Mouse (Mus musculus) c-Kit-positive CD71-negative TER-119-negative erythroid progenitor cells, embryonic 14.5 days (primary cell): ENCODE data around the gene Cdc14a.

ENCODE experiments used
- DNase-seq: peaks from one replicate; pipeline ENCODE4 v3.0.0-alpha.2; 2013; ENCODE audit warnings: low read depth

Cdc14a gene

GRCm38 (mm10) chr3:116414451-116414860 is 9.4 kb downstream of the Cdc14a start:
- no peak for DNase-seq

DNA sequence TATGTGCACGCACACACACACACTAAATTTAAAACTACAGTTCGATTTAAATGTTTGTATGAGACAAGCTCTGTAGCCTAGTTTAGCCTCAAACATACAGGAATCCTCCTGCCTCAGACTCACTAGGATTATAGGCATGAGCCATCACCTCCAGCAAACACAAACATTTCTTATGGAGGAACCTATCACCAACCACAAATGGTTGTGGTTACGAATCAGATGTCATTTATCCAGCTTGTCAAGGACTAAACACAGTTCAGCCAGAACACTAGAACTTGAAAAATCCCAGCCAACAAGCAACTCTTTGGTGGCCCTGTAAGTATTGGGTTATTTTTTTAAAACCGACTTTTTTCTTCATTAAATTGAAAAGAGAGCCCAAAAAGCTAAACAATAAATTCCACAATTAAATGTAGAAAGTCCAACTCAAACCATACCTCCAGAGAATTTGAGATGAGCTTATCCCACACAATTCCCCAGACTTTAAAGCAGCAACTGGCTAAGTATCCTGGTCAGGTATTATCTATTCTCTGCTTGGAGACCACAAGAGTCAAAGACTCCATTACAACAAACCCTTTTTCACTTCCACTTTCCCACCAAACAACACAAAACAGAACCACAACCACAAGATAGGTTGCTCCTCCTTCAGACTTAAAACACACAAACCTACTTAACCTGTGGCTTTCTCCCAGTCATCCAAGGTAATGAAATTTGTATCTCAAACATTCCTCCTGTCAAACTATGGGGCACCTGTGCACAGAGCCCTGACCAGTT is 10.7 kb downstream of the Cdc14a start:
- DNase-seq: no peak

- no peak for DNase-seq
These were observed 13.8 kb downstream of the Cdc14a start for GRCm38 (mm10) chr3:116410051-116410450.

DNA sequence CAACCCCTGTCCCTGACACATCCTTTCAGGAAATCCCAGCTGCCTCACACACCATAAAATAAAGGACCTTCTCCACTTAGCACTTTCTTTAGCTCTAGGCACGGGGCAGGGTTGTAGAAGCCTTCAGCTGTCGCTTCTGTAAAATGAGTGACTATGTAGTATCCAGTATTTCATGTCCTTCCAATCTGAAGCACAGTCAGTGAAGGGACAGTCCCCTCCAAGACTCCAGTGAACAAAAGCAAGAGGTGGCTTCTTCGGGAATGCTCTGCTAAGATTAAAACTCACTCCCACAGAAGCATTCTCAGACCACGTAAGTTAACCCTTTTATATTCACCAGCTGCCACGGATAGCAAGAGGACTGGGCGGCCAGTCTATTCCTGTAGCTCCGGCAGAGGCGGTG is 14.3 kb downstream of the Cdc14a start:
- DNase-seq: no peak

- DNase-seq: no peak
These were observed 15.0 kb downstream of the Cdc14a start for GRCm38 (mm10) chr3:116408856-116409255.

DNA sequence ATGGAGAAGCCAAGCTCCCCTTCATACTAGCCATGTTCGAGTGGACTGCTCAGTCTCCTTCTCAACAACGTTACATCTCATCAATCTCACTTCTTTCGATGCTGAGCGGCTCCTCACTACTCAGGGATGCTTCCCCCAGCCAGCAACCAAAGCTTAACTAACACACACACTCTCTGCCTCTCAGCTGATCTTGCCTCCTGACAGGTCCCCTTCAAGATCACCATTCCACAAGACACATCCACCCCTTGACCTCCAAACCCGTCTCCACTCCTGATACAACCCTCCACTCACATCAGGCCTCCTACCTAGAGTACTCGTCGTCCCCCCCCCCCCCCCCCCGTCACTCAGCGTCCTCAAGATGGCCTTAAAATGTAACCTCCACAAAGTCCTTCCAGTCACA is 18.3 kb downstream of the Cdc14a start:
- DNase-seq: no peak

DNA sequence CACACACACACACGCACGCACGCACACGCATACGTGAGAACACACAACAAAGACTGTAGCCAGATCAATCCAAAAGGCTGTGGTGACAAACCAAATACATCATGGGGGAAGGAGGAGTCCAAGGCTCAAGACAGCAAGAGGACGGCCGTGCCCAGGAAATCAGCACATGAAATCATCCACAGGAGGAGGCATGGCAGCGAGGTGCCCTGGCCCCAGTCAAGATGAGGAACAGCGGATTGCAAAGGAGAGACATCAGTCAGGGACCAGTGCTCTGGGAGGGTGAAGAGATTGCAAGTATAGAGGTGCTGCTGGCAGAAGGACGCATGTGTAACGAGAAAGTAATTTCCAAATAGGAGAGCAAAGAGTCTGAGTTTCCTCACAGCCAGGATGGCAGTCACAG is 22.4 kb downstream of the Cdc14a start:
- DNase-seq: no peak

- DNase-seq: no peak
These were observed 24.3 kb downstream of the Cdc14a start for GRCm38 (mm10) chr3:116399349-116400090.

GRCm38 (mm10) chr3:116398543-116398942 is 25.3 kb downstream of the Cdc14a start:
- DNase-seq: no peak

DNA sequence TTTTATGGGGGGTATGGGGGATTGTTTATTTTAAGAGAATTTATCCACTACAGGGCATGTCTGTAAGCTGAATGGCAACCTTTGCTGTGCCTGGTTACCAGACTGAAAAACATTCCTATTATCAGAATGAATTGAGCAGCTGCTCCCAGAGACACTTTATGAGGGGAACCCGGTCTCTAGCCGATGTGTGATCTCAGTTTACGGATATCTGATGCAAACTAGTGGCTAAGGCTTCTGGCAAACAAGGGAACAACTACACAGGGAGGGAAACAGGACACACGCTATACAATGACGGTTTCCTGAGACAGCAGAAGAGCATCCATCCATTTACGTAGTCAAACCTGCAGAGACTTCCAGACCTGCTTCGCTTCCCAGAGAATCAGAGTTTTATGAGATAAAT is 25.9 kb downstream of the Cdc14a start:
- no peak for DNase-seq

- no peak for DNase-seq
These were observed 26.5 kb downstream of the Cdc14a start for GRCm38 (mm10) chr3:116397341-116397740.

DNA sequence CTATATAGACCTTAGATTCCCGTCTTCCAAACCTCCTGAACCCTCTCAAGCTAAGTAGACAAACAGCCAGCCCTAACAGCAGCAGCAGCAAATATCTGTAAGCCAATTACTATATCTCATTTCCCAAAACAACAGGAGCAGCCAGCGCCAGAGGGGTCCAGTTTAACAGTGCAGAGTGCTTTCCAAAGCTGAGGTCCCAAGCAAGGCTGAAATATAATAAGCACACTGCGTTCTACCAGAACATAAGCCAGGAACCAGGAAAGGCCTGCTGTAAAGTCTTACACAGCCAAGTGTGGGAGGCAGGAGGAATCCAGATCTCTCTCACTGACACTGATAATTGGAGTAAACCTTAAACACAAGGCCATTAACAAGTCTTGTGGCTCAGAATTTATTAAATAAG is 27.3 kb downstream of the Cdc14a start:
- no peak for DNase-seq

DNA sequence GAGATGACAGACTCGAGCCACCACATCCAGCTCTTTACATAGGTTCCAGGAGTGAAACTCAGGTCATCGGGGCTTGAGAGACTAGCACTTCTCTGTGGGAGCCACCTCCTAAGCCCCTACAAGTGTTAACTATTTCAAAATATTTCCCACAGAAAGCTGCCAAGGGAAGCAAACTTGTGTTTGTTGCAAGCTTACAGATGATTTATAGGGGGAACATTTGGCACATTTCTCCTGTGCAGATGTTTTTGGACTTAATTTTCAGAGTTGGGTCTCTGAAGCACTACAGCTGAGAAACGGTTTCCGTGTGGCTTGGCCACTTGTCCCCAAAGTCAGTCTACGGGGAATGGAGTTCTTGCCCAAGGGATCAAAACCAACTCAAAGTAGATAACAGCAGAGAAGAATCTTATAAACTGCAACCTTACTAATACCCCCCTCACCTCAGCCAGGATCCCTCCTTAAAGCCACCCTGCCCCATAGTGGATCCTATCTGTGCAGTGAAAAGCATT is 28.9 kb downstream of the Cdc14a start:
- no peak for DNase-seq

GRCm38 (mm10) chr3:116391399-116391798 is 32.4 kb downstream of the Cdc14a start:
- no peak for DNase-seq

- DNase-seq: no peak
These were observed 34.0 kb downstream of the Cdc14a start for GRCm38 (mm10) chr3:116389500-116390470.

GRCm38 (mm10) chr3:116388808-116389207 is 35.0 kb downstream of the Cdc14a start:
- peak; percentile 31 for DNase-seq

DNA sequence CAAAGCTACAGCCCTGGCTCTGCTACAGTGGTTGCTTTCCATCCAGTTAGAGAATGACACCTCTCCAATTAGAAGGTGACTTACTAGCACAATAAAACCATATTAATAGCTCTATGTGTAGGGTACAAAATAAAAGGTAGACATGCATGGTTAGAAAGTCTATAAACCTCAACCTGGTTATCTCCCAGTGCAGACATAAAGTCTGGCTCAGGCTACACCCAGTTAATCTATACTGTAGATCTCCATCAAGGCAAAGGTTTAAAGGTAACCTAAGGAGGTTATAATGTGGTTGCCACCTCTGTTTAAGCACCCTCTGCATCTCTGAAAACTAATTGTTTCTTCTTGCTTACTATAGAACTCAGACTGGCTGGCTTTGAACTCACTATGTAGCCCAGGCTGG is 36.9 kb downstream of the Cdc14a start:
- DNase-seq: no peak

DNA sequence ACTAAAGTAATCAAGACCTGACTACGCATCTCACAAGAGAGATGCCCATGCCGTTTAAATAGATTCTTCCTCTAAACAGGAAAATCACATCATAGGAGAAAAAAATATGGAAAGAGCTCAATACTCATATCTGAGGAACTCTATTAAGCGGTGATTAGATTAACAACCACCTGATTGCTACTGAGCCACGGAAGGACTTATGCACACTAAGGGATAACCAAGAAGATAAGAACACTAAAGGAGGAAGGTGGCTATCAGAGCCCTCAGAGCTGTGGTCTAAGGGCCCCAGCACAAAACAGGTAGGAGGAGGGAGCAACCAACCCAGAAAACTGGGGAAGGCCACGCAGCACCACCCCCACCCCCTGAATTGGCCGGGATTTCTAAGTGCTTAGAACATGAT is 37.5 kb downstream of the Cdc14a start:
- DNase-seq: no peak

DNA sequence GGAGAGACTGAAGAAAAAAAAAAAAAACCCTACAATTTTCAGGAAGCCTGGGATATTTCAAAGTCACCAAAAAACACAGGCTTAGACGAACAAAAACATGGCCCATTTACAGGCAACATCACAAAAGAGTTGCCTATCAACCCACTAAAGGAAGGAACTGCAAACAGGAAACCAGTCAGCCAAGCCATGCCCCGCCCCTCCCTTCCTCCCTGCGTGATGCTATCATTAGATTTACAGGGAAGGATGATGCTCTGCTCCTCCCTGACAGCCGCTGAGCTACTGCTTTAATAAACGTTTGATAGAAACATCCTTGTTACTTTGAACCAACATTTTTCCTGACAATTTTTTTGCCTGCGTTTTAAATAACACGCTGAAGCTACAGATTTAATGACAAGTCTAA is 39.5 kb downstream of the Cdc14a start:
- no peak for DNase-seq

- no peak for DNase-seq
These were observed 43.5 kb downstream of the Cdc14a start for GRCm38 (mm10) chr3:116380319-116380718.

DNA sequence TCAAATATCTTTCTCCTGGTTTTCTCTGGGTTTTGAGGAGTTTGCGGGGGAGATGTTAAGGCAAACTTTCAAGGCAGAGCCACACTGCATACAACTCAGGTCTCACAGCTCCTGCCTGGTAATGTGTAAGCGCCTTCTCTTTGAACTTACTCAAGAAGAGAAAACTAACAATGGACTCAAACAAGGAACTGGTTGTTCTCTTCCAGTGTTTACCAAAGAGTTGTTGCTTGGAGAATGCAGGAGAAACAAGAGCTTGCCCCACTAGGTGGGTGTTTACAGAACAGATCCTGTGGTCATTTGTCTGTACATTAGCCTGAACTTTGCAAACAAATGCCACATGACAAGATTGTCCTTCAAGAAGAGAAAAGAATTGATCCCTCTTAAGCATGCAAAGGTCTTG is 48.4 kb downstream of the Cdc14a start:
- no peak for DNase-seq

DNA sequence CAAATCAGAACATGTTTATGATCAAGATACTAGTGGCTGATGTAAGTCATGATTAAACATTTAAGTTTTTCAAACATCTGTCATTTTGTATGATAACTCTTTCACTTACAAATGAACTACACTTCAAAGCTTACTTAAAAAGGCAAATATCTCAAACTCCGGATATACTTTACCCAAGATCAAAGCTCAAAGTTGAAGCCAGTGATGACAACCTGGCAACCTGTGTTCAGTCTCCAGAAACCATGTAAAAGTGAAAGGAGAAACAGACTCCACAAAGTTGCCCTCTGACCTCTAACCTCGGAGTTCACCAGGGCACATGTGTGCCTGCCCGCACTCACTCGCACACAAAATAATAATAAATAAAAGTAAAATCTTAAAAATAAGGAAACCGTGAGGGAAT is 49.3 kb downstream of the Cdc14a start:
- DNase-seq: no peak
